Mouse (Mus musculus): ENCODE data around the gene Pink1.
"Not testable (repeated sequence)": the region's sequence is repeated elsewhere in the genome, so short reads cannot be mapped to it uniquely, and the experiment has no call there.

The Pink1 gene

DNA sequence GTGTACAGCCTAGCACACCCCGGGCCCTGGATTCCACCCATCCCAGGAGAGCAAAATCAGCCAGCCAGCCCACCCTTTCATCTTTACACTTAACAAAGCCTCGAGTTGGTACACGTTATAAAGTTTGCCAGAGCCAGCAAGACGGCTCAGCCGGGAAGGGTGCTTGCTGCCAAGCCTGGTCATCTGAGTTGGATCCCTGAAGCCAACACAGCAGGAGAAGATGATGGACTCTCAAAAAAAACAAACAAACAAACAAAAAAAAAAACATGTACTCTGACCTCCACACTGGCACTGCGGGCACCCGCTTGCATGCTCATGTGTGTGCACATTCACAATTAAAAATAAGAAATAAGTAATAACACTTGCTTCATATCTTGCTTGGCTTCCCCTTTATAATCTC, 15.9 kb upstream of the Pink1 start:
- DNase-seq (ENCODE audit: low read depth, low spot score): no peak

GRCm38 (mm10) chr4:138341393-138341792, 15.3 kb upstream of the Pink1 start:
- DNase-seq (ENCODE audit: low read depth, low spot score): no peak

GRCm38 (mm10) chr4:138339963-138340362, 13.9 kb upstream of the Pink1 start:
- no peak for DNase-seq (ENCODE audit: low read depth, low spot score)

DNA sequence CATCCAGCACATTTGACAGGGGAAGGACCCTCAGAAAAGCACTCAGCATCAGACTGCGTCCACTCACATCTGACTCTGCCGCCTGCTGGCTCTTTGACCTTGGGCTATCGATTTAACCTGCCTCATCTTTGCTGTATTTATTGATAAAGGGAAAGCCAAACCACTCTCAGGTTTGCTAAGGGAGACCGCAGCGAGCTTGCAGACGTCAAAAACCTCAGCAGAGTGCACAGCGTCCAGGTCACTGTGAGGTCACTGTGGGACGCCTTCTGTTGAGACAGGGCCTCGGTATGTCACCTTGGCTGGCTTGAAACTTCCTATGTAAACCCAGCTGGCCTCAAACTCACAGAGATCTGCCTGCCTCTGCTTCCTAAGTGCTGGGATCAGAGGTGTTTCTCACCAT, 11.2 kb upstream of the Pink1 start:
- no peak for DNase-seq (ENCODE audit: low read depth, low spot score)

DNA sequence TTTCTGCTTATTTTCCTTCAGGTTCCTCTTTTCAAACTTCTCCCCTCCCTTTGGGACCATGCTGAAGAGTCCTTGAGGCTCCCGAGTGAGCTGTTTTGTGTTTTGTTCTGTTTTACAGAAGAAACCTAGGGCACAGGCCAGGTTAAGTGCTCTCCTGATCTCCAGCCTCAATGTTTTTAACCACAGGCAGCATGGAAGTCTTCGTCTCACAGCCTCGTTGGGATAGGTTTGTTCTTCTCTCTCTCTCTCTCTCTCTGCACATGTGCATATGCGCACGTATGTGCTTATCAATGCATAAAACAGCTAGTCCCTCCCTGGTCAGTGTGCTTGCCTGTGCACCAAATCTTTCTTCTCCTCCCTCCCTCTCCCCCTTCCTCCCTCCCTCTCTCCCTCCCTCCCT, 10.8 kb upstream of the Pink1 start:
- DNase-seq (ENCODE audit: low read depth, low spot score): no peak

GRCm38 (mm10) chr4:138335648-138336047, 9.5 kb upstream of the Pink1 start:
- no peak for DNase-seq (ENCODE audit: low read depth, low spot score)

GRCm38 (mm10) chr4:138335036-138335435, 8.9 kb upstream of the Pink1 start:
- DNase-seq (ENCODE audit: low read depth, low spot score): no peak

- DNase-seq (ENCODE audit: low read depth, low spot score): no peak
Measured at GRCm38 (mm10) chr4:138333135-138333534, 7.0 kb upstream of the Pink1 start.

DNA sequence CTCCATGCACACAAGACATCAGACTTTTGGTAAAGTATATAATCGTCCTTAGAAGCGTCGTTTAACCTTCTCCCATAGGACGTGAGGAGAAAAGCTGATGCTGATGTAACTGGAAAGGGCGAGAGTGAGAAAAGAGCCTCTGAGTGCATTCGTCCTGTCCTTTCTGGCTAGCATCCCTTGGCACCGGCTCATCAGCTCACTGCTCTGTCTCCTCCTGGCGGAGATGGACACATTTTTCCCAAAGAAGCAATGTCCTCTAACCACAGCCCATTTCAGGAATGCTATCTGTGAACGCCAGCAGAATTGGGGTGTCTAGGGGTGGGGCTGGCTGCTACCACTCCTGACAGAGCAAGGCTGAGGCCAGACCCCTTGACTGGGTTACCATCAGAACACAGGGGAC, 5.5 kb upstream of the Pink1 start:
- no peak for DNase-seq (ENCODE audit: low read depth, low spot score)

GRCm38 (mm10) chr4:138330264-138330671, 4.2 kb upstream of the Pink1 start:
- DNase-seq (ENCODE audit: low read depth, low spot score): no peak

GRCm38 (mm10) chr4:138327891-138328470, 1.9 kb upstream of the Pink1 start:
- DNase-seq (ENCODE audit: low read depth, low spot score): no peak

DNA sequence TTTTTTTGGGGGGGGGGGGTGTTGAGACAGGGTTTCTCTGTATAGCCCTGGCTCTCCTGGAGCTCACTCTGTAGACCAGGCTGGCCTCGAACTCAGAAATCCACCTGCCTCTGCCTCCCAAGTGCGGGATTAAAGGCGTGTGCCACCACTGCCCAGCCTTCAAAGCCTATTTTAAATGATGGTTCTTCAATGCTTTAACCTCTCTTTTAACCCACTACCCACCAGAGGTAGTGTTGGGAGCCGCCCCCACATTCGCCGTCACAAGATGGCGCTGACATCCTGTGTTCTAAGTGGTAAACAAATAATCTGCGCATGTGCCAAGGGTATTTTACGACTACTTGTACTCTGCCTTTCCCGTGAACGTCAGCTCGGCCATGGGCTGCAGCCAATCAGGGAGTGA, 1.0 kb upstream of the Pink1 start:
- not testable (repeated sequence) for DNase-seq (ENCODE audit: low read depth, low spot score)

DNA sequence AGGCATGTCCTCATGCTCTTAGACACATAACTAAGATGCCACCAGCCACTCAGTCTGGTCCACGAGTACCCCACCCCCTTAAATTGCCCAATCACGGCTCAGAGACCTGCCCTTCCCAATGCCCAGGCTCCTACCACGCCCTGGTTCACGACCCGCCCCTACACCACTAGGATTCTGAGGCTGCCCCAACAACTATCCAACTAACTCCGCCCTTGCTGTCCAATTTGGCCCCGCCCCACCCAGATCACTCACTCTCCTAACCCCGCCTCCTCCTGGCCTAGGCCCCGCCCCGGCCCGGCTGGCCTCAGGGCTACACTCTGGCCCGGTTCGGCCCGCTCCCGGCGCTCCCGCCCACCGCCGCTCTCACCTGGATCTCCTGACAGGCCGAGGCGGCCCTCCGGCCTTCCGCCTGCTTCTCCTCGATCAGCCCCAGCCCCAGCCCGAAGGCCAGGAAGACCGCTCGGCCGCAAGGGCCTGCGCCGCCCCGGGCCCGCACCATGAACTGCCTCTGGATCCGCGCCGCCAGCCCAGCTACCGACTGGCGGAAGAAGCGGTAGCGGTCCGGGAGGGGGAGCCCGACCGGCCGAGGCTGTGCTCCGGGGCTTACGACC, 536 bp downstream of the Pink1 start:
- DNase-seq (ENCODE audit: low read depth, low spot score): peak; percentile 86

DNA sequence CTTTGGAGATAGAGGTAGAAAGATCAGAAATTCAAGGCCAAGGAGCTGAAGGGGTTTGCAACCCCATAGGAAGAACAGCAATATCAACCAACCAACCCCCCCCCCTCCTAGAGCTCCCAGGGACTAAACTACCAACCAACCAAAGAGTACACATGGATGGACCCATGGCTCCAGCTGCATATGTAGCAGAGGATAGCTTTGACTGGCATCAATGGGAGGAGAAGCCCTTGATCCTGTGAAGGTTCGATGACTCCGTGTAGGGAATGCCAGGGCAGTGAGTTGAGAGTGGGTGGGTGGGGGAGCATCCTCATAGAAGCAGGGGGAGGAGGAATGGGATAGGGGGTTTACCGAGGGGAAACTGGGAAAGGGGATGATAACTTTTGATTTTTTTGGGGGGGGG, 1.7 kb downstream of the Pink1 start:
- DNase-seq (ENCODE audit: low read depth, low spot score): no peak

DNA sequence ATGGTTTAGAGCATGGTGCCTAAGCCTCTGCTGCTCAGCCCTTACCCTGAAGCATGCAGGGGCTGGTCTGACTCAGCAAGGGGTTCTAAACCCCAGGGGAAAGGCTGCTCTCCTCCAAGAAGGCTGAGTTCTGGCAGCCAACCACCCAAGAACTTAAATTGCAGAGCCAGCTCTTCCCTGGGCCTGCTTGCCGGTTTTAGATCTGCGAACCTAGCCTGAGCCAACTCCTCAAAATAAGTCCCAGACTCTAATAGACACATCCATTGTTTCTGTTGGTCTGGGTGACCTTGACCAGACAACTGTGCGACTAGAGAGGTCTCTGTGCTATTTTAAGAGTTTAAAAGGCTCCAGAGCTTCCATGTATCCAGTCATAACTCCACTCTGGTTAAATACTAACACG, 2.4 kb downstream of the Pink1 start:
- DNase-seq (ENCODE audit: low read depth, low spot score): no peak

DNA sequence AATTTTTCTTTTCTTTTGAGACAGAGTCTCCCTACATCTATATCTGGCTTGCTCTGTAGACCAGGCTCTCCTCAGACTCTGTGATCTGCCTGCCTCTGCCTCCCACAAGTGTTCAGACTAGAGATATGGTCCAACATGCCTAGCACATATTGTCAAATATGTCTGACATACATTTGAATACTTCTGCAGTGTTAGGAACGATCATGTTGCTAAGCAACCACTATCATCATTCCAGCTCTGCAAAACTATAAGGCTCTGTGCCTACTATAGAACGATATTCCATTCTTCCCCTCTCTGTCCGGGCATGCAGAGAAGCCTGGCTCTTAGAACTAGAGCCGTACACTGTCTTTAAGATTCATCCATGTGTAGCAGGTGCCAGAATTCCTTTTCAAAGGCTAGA, 3.4 kb downstream of the Pink1 start:
- DNase-seq (ENCODE audit: low read depth, low spot score): no peak

GRCm38 (mm10) chr4:138321488-138321887, 4.6 kb downstream of the Pink1 start:
- DNase-seq (ENCODE audit: low read depth, low spot score): no peak

GRCm38 (mm10) chr4:138320711-138321110, 5.4 kb downstream of the Pink1 start:
- no peak for DNase-seq (ENCODE audit: low read depth, low spot score)

- peak; percentile 66 for DNase-seq (ENCODE audit: low read depth, low spot score)
Measured at GRCm38 (mm10) chr4:138319508-138319907, 6.6 kb downstream of the Pink1 start.

DNA sequence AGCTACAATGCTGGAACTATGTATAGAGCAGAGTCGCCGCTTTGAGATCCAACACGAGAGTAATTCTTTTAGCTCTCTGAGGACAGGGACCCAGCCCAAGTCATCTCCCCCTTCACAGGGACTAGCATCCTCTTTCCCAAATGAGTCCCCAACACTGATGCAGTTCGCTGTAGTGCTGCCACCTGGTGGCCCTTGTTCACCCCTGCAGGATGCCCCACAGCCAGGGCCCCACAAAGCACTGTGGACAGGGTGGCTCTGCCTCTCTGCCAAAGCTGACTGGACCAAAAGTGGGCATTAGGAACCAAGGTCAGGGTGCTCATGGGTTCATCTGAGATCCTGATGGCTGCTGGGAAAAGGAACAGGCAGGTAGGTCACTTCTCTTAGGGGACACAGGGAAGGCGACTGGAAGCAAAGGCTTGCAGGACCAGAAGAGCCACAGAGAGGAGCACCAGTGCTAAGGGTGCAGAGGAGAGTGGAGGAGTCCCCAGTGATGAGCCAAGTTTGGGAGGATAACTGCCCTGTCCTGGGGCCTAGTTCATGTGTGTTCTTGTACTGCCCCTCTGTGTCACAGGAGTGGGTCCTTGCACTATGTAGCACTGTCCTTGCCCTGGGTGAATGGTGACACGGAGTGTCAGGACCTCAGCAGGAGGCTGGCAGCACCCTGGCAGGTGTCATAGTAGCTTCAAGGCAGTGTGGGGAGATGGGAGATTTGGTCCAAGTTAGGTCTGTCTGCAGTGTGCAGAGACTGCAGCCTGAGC, 7.4 kb downstream of the Pink1 start:
- DNase-seq (ENCODE audit: low read depth, low spot score): no peak

- no peak for DNase-seq (ENCODE audit: low read depth, low spot score)
Measured at GRCm38 (mm10) chr4:138316369-138316768, 9.7 kb downstream of the Pink1 start.

DNA sequence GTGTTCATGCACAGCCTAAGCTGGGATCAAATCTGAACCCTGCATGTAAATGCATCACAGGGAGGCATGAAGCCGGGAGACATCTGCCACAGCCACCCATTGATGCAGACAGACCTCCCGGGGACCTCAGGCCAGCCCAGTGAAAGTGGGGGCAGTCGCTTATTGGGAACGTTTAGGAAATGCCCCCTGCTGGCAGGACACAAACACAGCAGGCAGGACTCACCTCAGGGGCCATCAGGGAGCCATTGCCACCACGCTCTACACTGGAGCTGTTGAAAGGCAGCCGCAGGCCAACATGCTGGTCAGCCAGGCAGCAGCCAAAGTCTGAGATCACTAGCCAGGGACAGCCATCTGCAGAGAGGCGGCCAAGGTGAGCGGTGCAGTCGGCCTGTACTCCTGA, 10.3 kb downstream of the Pink1 start:
- DNase-seq (ENCODE audit: low read depth, low spot score): no peak

GRCm38 (mm10) chr4:138313795-138314194, 12.3 kb downstream of the Pink1 start:
- no peak for DNase-seq (ENCODE audit: low read depth, low spot score)

Measured in c-Kit-negative CD71-positive TER-119-positive erythroid progenitor cells, embryonic 14.5 days (primary cell).